In genomic region chr19:5295736-5296075, GRCm38 (mm10) we compare ENCODE assay signal across 8 mouse cellular contexts. TPM values are rescaled to one million over a fixed set of nuclear protein-coding genes. Genes with fewer than 3 reads are reported as not detected.
DNase-seq lines count a peak whose midpoint lies in the region; ATAC-seq and TF ChIP-seq lines count a peak whose summit lies in the region.

No protein-coding gene starts in this region.

- peaks cover 18% of the 10 kb centered on the region for H3K4me1 ChIP-seq in lung, embryonic 16.5 days (replicated peaks; ENCODE audit: control insufficient read depth, insufficient read depth, low read length)
- peaks cover 34% of the 10 kb centered on the region for H3K4me1 ChIP-seq in limb, embryonic 12.5 days (replicated peaks)
- peaks cover 15% of the 10 kb centered on the region for H3K4me1 ChIP-seq in olfactory bulb, adult 2 months (ENCODE audit: control insufficient read depth, insufficient read depth, low read length)

- H3K9me3 ChIP-seq in lung, embryonic 16.5 days (ENCODE audit: control insufficient read depth, low read length), result no peaks in the 10 kb centered on the region
- H3K9me3 ChIP-seq in limb, embryonic 12.5 days, result no peaks in the 10 kb centered on the region

- H3K27ac ChIP-seq in lung, embryonic 16.5 days (ENCODE audit: low read length), result peak overlapping the region; percentile 81
- H3K27ac ChIP-seq in limb, embryonic 12.5 days, result peak overlapping the region; percentile 80
- peak overlapping the region; percentile 84 for H3K27ac ChIP-seq in olfactory bulb, adult 2 months (ENCODE audit: insufficient read depth, low read depth, low read length)

- peak overlapping the region; percentile 76 for H3K9ac ChIP-seq in lung, embryonic 16.5 days (ENCODE audit: low read length)
- peak overlapping the region; percentile 61 for H3K9ac ChIP-seq in limb, embryonic 12.5 days (replicated peaks)

- peaks cover 18% of the 10 kb centered on the region for H3K36me3 ChIP-seq in lung, embryonic 16.5 days (ENCODE audit: control insufficient read depth, insufficient read depth, low read length)
- H3K36me3 ChIP-seq in limb, embryonic 12.5 days, result peaks cover 32% of the 10 kb centered on the region

- no peaks in the 10 kb centered on the region for H3K27me3 ChIP-seq in lung, embryonic 16.5 days (ENCODE audit: control insufficient read depth, insufficient read depth, low read depth, low read length)
- no peaks in the 10 kb centered on the region for H3K27me3 ChIP-seq in limb, embryonic 12.5 days

- no peak for TF ChIP-seq POLR2A in olfactory bulb, adult 2 months (IDR thresholded peaks at IDR 0.05; ENCODE audit: insufficient read depth, low read depth, low read length)

- peak overlapping the region; percentile 88 for H3K4me3 ChIP-seq in lung, embryonic 16.5 days (ENCODE audit: low read length)
- peak overlapping the region; percentile 87 for H3K4me3 ChIP-seq in limb, embryonic 12.5 days (replicated peaks)
- H3K4me3 ChIP-seq in olfactory bulb, adult 2 months (ENCODE audit: insufficient read depth, low read depth, low read length), result peak overlapping the region; percentile 56

- intact Hi-C loops in left cerebral cortex, postnatal 4 days (cut with DNase I), result no loop called here

- 0 out of 2 replicates have a peak, but pooled peaks have one; percentile 3 for TF ChIP-seq CTCF in olfactory bulb, adult 2 months (IDR thresholded peaks at IDR 0.05; ENCODE audit: insufficient read depth, low read depth, low read length)

- H3K4me2 ChIP-seq in lung, embryonic 16.5 days (ENCODE audit: low read depth, low read length), result peak overlapping the region; percentile 68
- H3K4me2 ChIP-seq in limb, embryonic 12.5 days, result peak overlapping the region; percentile 91

- no peak for DNase-seq in lung, postnatal 25 days (ENCODE audit: low spot score)
- DNase-seq in left cerebral cortex, postnatal 4 days, result no peak
- DNase-seq in spleen, postnatal 14 days (ENCODE audit: low spot score in 2 of 2), result no peak
- no peak for DNase-seq in lung, postnatal 36 days

- WGBS in lung, embryonic 16.5 days, result 4% methylated on average over 13 of the region's 13 CpGs
- WGBS in limb, embryonic 12.5 days, result 6% methylated on average over 13 of the region's 13 CpGs
- WGBS in olfactory bulb, adult 2 months, result 5% methylated on average over 13 of the region's 13 CpGs

- ATAC-seq in lung, embryonic 16.5 days (ENCODE audit: low read depth), result peak; percentile 57
- peak; percentile 68 for ATAC-seq in erythroblast, adult 5-6 weeks (replicated peaks; ENCODE audit: low FRiP score, poor library complexity, severe bottlenecking)
- peak; percentile 22; the same call in 1 of the 2 replicates for ATAC-seq in limb, embryonic 12.5 days (ENCODE audit: insufficient number of reproducible peaks, insufficient read depth, low FRiP score, low TSS enrichment, low read depth)

RNA-seq across cellular contexts. Expression of gene Sf3b2, which starts 0.5 kb away (rescaled TPM):
- polyA plus RNA-seq in lung, embryonic 16.5 days (2015; fragmentation: Nextera tagmentation; extraction: Ambion mirVana), result 322 TPM in 2 replicates
- 38.5 and 55.0 TPM in 2 replicates for total RNA-seq in erythroblast, adult 5-6 weeks (2015; ENCODE audit: low replicate concordance)
- total RNA-seq in erythroblast, adult 5-6 weeks (2017; ENCODE audit: low replicate concordance), result 59.6 and 76.3 TPM in 2 replicates
- 380 and 389 TPM in 2 replicates for polyA plus RNA-seq in limb, embryonic 12.5 days (2016; fragmentation: Nextera tagmentation; extraction: Ambion mirVana)
- polyA plus RNA-seq in olfactory bulb, adult 2 months (2012; ENCODE audit: insufficient read depth, insufficient read length, low replicate concordance, missing spikeins), result not detected in 2 replicates
- total RNA-seq in left cerebral cortex, postnatal 4 days (2021), result 100 to 1,000 TPM; 188 to 203 TPM

RNA-seq across cellular contexts. Expression of gene Gal3st3, which starts 2.4 kb away (rescaled TPM):
- 1.4 and 2.0 TPM in 2 replicates for polyA plus RNA-seq in lung, embryonic 16.5 days (2015; fragmentation: Nextera tagmentation; extraction: Ambion mirVana)
- not detected in 2 replicates for total RNA-seq in erythroblast, adult 5-6 weeks (2015; ENCODE audit: low replicate concordance)
- not detected in 2 replicates for total RNA-seq in erythroblast, adult 5-6 weeks (2017; ENCODE audit: low replicate concordance)
- polyA plus RNA-seq in limb, embryonic 12.5 days (2016; fragmentation: Nextera tagmentation; extraction: Ambion mirVana), result 6.1 and 6.7 TPM in 2 replicates
- polyA plus RNA-seq in olfactory bulb, adult 2 months (2012; ENCODE audit: insufficient read depth, insufficient read length, low replicate concordance, missing spikeins), result not detected in 2 replicates
- total RNA-seq in left cerebral cortex, postnatal 4 days (2021), result 10 to 100 TPM; 60.0 to 60.3 TPM

RNA-seq across cellular contexts. Expression of gene Pacs1, which starts 22.8 kb away (rescaled TPM):
- 16.5 and 21.0 TPM in 2 replicates for polyA plus RNA-seq in lung, embryonic 16.5 days (2015; fragmentation: Nextera tagmentation; extraction: Ambion mirVana)
- total RNA-seq in erythroblast, adult 5-6 weeks (2015; ENCODE audit: low replicate concordance), result 7.7 and 8.1 TPM in 2 replicates
- 5.3 and 7.0 TPM in 2 replicates for total RNA-seq in erythroblast, adult 5-6 weeks (2017; ENCODE audit: low replicate concordance)
- 25.9 and 32.2 TPM in 2 replicates for polyA plus RNA-seq in limb, embryonic 12.5 days (2016; fragmentation: Nextera tagmentation; extraction: Ambion mirVana)
- not detected in 2 replicates for polyA plus RNA-seq in olfactory bulb, adult 2 months (2012; ENCODE audit: insufficient read depth, insufficient read length, low replicate concordance, missing spikeins)
- 10 to 100 TPM; 90.7 to 92.6 TPM for total RNA-seq in left cerebral cortex, postnatal 4 days (2021)

RNA-seq across cellular contexts. Expression of gene Catsper1, which starts 39.8 kb away (rescaled TPM):
- not detected in 2 replicates for polyA plus RNA-seq in lung, embryonic 16.5 days (2015; fragmentation: Nextera tagmentation; extraction: Ambion mirVana)
- not detected in 2 replicates for total RNA-seq in erythroblast, adult 5-6 weeks (2015; ENCODE audit: low replicate concordance)
- total RNA-seq in erythroblast, adult 5-6 weeks (2017; ENCODE audit: low replicate concordance), result not detected in 2 replicates
- not detected in 2 replicates for polyA plus RNA-seq in limb, embryonic 12.5 days (2016; fragmentation: Nextera tagmentation; extraction: Ambion mirVana)
- not detected in 2 replicates for polyA plus RNA-seq in olfactory bulb, adult 2 months (2012; ENCODE audit: insufficient read depth, insufficient read length, low replicate concordance, missing spikeins)
- not detected for total RNA-seq in left cerebral cortex, postnatal 4 days (2021)

RNA-seq across cellular contexts. Expression of gene Cst6, which starts 53.7 kb away (rescaled TPM):
- 0.67 and 1.4 TPM in 2 replicates for polyA plus RNA-seq in lung, embryonic 16.5 days (2015; fragmentation: Nextera tagmentation; extraction: Ambion mirVana)
- total RNA-seq in erythroblast, adult 5-6 weeks (2015; ENCODE audit: low replicate concordance), result not detected in 2 replicates
- not detected in 2 replicates for total RNA-seq in erythroblast, adult 5-6 weeks (2017; ENCODE audit: low replicate concordance)
- polyA plus RNA-seq in limb, embryonic 12.5 days (2016; fragmentation: Nextera tagmentation; extraction: Ambion mirVana), result 1.4 and 1.9 TPM in 2 replicates
- polyA plus RNA-seq in olfactory bulb, adult 2 months (2012; ENCODE audit: insufficient read depth, insufficient read length, low replicate concordance, missing spikeins), result not detected in 2 replicates
- 10 to 100 TPM in 1 of 2 experiments, 1 to 10 TPM in 1; 6.9 to 10.4 TPM for total RNA-seq in left cerebral cortex, postnatal 4 days (2021)
